Mouse (Mus musculus) thymus, adult 2 months (tissue): ENCODE results near the gene Klf1.

Experiments used
- CTCF ChIP-seq: fragments of 200-500 bp; IDR thresholded peaks from 2 replicates; pipeline ENCODE4 v1.5.1; 2012; ENCODE audit warnings: mild to moderate bottlenecking, control low read depth, low read length, moderate library complexity, borderline replicate concordance; ENCODE audit not compliant: control insufficient read depth, poor library complexity, insufficient read depth; ENCODE audit errors: extremely low read depth
- POLR2A ChIP-seq: fragments of 200-500 bp; IDR thresholded peaks from 2 replicates; pipeline ENCODE4 v1.6.1; 2012; ENCODE audit warnings: mild to moderate bottlenecking, low read length, control low read depth, moderate library complexity; ENCODE audit not compliant: control insufficient read depth, poor library complexity, insufficient read depth; ENCODE audit errors: extremely low read depth

- TF ChIP-seq CTCF (no peak), POLR2A (no peak)
Measured at GRCm38 (mm10) chr8:84952612-84953255, 51.0 kb downstream of the Klf1 start.
